Mouse (Mus musculus) kidney, postnatal 4 days (tissue): ENCODE data around the gene Gm20431.

Experiments used
- DNase-seq, 2 experiments: peaks; one replicate each; pipeline ENCODE4 v3.0.0; 2021; ENCODE audit warnings: mixed read lengths in 2 of 2

Gene Gm20431

DNA sequence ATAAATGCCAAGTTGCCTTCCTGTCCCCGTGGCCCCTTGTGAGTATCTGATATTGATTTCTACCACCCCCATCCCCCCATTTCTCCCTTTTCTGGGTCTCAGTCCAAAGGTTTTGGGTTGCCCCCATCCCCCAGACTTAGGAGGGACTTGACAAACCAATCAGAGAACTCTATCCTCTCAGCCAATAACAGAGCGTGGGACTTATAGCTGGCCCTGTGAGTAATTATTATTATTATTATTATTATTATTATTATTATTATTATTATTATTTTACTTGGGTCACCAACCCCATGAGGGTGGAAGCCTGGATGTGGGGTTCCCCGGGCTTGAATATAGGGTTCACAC is 96.0 kb downstream of the Gm20431 start:
- no peak for DNase-seq

DNA sequence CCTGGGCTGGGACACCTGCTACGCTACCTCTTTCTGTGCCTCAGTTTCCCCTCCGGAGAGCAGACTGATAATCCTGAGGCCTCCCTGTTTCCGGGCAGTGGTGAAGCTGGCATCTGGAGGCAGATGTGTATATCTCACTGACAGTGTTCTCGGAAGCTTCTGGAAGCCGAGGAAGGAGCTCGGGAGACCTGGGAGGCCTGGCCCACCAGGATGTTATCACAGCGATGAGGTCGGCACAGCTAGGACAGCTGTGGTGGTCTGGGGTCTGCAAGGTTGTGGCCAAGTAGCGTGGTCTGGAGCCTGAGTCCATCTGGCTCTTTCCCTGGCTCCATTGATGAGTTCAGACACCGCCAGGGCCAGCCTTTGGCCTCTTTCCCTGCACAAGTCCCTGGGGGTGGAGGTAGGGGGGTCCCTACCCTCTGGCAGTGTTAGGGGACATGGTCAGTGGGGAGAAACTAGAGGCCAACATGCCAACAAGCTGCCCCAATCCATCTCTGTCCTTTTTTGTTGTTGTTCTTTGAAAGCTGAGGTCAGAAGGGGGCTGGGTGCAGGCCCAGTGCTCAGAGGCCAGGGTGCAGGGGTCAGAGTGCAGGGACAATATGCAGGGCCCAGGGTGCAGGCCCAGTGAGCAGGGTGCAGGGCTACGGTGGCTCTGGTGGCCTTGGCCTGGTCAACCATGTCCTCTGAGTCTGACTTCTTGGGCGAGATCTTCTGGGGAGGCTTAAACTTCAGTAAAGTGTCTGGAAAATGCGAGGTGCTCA is 96.6 kb downstream of the Gm20431 start:
- DNase-seq = no peak

DNA sequence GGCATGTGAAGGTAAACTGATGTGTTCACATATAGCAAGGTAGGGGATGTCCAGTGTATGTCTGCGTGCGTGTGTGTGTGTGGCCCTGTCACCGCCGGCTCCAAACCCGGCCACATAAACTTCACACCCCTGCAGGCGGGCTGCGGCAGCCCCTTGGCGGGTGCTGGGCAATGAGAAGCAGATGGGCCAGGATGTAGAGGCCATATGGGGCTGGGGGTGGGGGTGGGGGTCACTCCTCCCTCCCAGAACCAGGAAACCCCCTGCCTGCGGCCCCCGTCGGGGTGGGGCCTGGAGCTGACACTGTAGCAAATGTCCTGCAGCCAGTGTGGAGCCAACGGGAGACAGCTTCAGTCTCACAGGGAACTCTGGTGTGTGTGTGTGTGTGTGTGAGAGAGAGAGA is 97.6 kb downstream of the Gm20431 start:
- DNase-seq = peak; percentile 26 to 42

DNA sequence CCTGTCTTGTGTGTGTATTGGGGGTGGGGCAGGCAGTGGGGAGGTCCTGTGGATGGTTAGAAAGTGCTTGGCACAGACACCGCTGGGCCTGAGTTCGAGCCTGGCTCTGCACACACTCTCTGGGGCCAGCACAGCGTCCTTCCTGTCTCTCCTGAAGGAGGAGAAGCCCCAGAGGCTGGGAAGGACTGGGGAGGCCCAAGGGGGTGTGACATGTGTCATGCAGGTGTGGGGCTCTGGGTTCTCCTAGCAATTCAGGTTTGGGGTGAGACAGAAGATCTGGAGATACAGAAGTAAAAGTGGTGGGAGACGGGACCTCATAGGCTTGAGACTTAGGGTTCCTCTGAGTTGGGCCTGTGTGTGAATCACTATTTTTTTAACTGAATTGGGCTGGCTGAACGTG is 98.3 kb downstream of the Gm20431 start:
- peak in 1 of 2 experiments; percentile 15 for DNase-seq

DNA sequence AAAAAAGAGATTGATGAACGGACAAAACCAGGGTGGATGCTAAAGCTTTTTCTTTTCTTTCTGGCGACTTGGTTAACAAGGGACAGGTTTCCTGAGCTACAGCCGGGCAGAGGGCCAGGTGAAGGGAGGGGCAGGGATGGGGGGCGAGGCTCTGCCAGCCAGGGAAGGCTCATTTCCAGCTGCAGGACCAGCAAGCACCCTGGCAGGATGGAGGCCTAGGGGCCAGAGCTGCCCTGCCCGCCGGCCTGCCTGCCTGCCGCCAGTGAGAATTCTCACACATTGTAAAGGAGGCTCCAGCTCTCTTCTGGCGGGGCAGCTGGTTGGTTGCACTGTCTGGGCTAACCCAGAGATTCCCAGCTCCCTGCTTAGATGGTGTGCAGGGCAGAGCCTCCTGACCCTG is 99.2 kb downstream of the Gm20431 start:
- DNase-seq = peak; percentile 52 to 63

DNA sequence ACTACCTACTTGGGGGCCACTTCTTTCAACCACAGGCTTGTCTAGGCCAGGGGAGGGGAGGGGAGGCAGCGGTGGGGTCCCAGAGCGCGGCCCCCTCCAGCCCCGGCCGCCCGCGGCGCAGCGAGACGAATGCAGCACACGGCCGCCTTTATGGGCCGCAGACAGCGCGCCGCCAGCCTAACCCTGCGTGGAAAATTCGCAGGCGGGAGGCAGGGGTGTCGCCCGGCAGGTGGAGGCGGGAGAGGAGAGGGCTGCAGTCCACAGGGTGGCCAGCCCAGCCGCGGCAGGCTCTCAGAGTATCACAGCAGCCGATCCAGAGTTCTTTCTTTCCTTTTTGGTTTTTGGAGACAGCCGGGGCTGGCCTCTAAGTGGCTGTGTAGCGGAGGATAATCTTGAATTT is 101.9 kb downstream of the Gm20431 start:
- peak in 1 of 2 experiments; percentile 54 for DNase-seq
